In the genomic region with DNA sequence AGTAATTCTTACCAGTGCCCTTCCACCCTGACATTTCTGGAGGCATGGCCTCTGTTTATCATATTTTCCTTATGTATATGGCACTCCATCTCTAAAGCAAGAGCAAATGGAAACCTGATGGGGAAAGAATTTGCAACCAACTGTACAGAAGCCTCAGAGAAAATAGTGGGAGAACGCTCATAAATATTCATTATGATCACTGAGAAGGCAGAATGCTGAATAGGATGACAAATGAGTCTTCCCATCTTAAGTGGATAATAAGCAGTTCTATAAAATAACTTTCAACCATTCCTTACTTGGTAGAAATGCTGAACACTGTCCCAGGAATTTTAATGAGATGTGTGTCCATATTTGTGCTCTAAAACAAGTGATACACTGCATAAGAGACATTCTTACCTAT, we compare ENCODE assay signal across 21 mouse cellular contexts.
"Had no signal": no experiment of that assay in that cellular context is flagged by ENCODE, and none has a peak within 500 bp of the region (broad histone marks: within the 10 kb centered on the region; RNA-seq: fewer than 3 reads in every experiment).

No protein-coding gene starts in this region.

- H3K4me3 ChIP-seq: layer of hippocampus, adult 2 months; limb, embryonic 10.5 days; limb, embryonic 13.5 days; liver, embryonic 12.5 days; liver, embryonic 15.5 days; lung, embryonic 15.5 days; megakaryocyte, embryonic 14.5 days; midbrain, embryonic 15.5 days; myocyte; neural tube, embryonic 13.5 days had no signal

- H3K27ac ChIP-seq: kidney, postnatal 0 days; layer of hippocampus, adult 2 months; limb, embryonic 10.5 days; limb, embryonic 13.5 days; liver, embryonic 12.5 days; liver, embryonic 15.5 days; lung, embryonic 15.5 days; midbrain, embryonic 15.5 days; neural tube, embryonic 13.5 days had no signal

- H3K9me3 ChIP-seq: limb, embryonic 10.5 days; limb, embryonic 13.5 days; liver, embryonic 12.5 days; liver, embryonic 15.5 days; lung, embryonic 15.5 days; megakaryocyte, embryonic 14.5 days; midbrain, embryonic 15.5 days; neural tube, embryonic 13.5 days had no signal

- ATAC-seq: liver, embryonic 12.5 days; midbrain, embryonic 15.5 days had no signal

- H3K4me1 ChIP-seq: limb, embryonic 10.5 days; liver, embryonic 12.5 days; liver, embryonic 15.5 days; lung, embryonic 15.5 days; megakaryocyte, embryonic 14.5 days; midbrain, embryonic 15.5 days; neural tube, embryonic 13.5 days had no signal

- H3K9ac ChIP-seq: limb, embryonic 13.5 days; liver, embryonic 12.5 days; liver, embryonic 15.5 days; lung, embryonic 15.5 days; midbrain, embryonic 15.5 days; neural tube, embryonic 13.5 days had no signal

- H3K27me3 ChIP-seq: limb, embryonic 13.5 days; liver, embryonic 12.5 days; liver, embryonic 15.5 days; lung, embryonic 15.5 days; megakaryocyte, embryonic 14.5 days; midbrain, embryonic 15.5 days; neural tube, embryonic 13.5 days had no signal

- H3K4me2 ChIP-seq: limb, embryonic 13.5 days; liver, embryonic 12.5 days; liver, embryonic 15.5 days; lung, embryonic 15.5 days; midbrain, embryonic 11.5 days; midbrain, embryonic 15.5 days; neural tube, embryonic 13.5 days had no signal

- DNase-seq: kidney, postnatal 25 days; layer of hippocampus, adult 9-11 months; liver; lung, adult 18-20 months; lung, postnatal 10 days; lung, postnatal 36 days; thymus, adult 2 months; thymus, postnatal 14 days; thymus, postnatal 4 days had no signal

- H3K36me3 ChIP-seq: limb, embryonic 10.5 days; limb, embryonic 13.5 days; liver, embryonic 12.5 days; liver, embryonic 15.5 days; lung, embryonic 15.5 days; midbrain, embryonic 15.5 days; neural tube, embryonic 13.5 days had no signal
